11 mouse cellular contexts compared by ENCODE assay signal in genomic region chr3:20776128-20776963, GRCm38 (mm10).
DNase-seq lines count a peak whose midpoint lies in the region; ATAC-seq and TF ChIP-seq lines count a peak whose summit lies in the region.
"Had no signal": no experiment of that assay in that cellular context is flagged by ENCODE, and none has a peak within 500 bp of the region (broad histone marks: within the 10 kb centered on the region; RNA-seq: fewer than 3 reads in every experiment).

No protein-coding gene starts in this region.

- TF ChIP-seq CTCF in gastrocnemius, adult 2 months (IDR thresholded peaks at IDR 0.05), result no peak

- H3K4me3 ChIP-seq in hindbrain, embryonic 11.5 days (ENCODE audit: low read depth, low read length), result no peak overlapping the region
- H3K4me3 ChIP-seq in hindbrain, embryonic 10.5 days, result no peak overlapping the region
- H3K4me3 ChIP-seq in hindbrain, embryonic 12.5 days, result no peak overlapping the region
- H3K4me3 ChIP-seq in gastrocnemius, adult 2 months, result no peak overlapping the region

- H3K27me3 ChIP-seq in hindbrain, embryonic 11.5 days (ENCODE audit: control insufficient read depth, insufficient read depth, low read length), result no peaks in the 10 kb centered on the region
- H3K27me3 ChIP-seq in hindbrain, embryonic 10.5 days (ENCODE audit: insufficient read depth, poor library complexity, severe bottlenecking), result no peaks in the 10 kb centered on the region
- no peaks in the 10 kb centered on the region for H3K27me3 ChIP-seq in hindbrain, embryonic 12.5 days

- H3K4me1 ChIP-seq in hindbrain, embryonic 11.5 days (replicated peaks; ENCODE audit: control insufficient read depth, insufficient read depth, low read length), result no peaks in the 10 kb centered on the region
- H3K4me1 ChIP-seq in hindbrain, embryonic 10.5 days (replicated peaks), result no peaks in the 10 kb centered on the region
- H3K4me1 ChIP-seq in hindbrain, embryonic 12.5 days, result no peaks in the 10 kb centered on the region

- no peak overlapping the region for H3K27ac ChIP-seq in hindbrain, embryonic 11.5 days (ENCODE audit: low read depth, low read length)
- H3K27ac ChIP-seq in hindbrain, embryonic 10.5 days, result no peak overlapping the region
- no peak overlapping the region; the same call in 1 of the 2 replicates for H3K27ac ChIP-seq in hindbrain, embryonic 12.5 days
- no peak overlapping the region for H3K27ac ChIP-seq in gastrocnemius, adult 2 months
- H3K27ac ChIP-seq: liver, embryonic 14.5 days had no signal

- peak; percentile 3 for DNase-seq in hindbrain, embryonic 11.5 days (ENCODE audit: low spot score)
- no peak for DNase-seq in hindbrain, embryonic 10.5 days (ENCODE audit: low spot score)
- DNase-seq in left cerebral cortex, postnatal 36 days (ENCODE audit: low spot score in 2 of 2), result peak; percentile 19 to 39
- peak; percentile 46 to 82 for DNase-seq in right cerebral cortex, postnatal 10 days (ENCODE audit: low spot score in 2 of 2)
- no peak for DNase-seq in heart, adult 8-10 months (ENCODE audit: low spot score)
- DNase-seq in lung, postnatal 4 days, result no peak
- no peak for DNase-seq in gastrocnemius, adult 2 months
- DNase-seq: heart, postnatal 10 days; thymus, adult 18-20 months had no signal

- no peaks in the 10 kb centered on the region for H3K36me3 ChIP-seq in hindbrain, embryonic 11.5 days (ENCODE audit: control insufficient read depth, insufficient read depth, low read length)
- H3K36me3 ChIP-seq in hindbrain, embryonic 10.5 days, result no peaks in the 10 kb centered on the region
- no peaks in the 10 kb centered on the region for H3K36me3 ChIP-seq in hindbrain, embryonic 12.5 days

- H3K9me3 ChIP-seq in hindbrain, embryonic 11.5 days (ENCODE audit: control insufficient read depth, low read length), result no peaks in the 10 kb centered on the region
- no peaks in the 10 kb centered on the region for H3K9me3 ChIP-seq in hindbrain, embryonic 10.5 days
- no peaks in the 10 kb centered on the region for H3K9me3 ChIP-seq in hindbrain, embryonic 12.5 days (replicated peaks)

- H3K4me2 ChIP-seq in hindbrain, embryonic 11.5 days (replicated peaks; ENCODE audit: low read depth, low read length), result no peak overlapping the region
- no peak overlapping the region for H3K4me2 ChIP-seq in hindbrain, embryonic 12.5 days (replicated peaks)

- intact Hi-C loops in left cerebral cortex, postnatal 36 days (cut with DNase I), result loop anchor here (5.0 kb wide), 1 partner anchor 36 kb away; no protein-coding TSS in a partner anchor
- intact Hi-C loops in gastrocnemius, adult 2 months (cut with DNase I), result no loop called here

- H3K9ac ChIP-seq in hindbrain, embryonic 11.5 days (ENCODE audit: low read depth, low read length), result no peak overlapping the region
- no peak overlapping the region for H3K9ac ChIP-seq in hindbrain, embryonic 12.5 days
- H3K9ac ChIP-seq: liver, embryonic 14.5 days had no signal

- 79% methylated on average over 4 of the region's 4 CpGs for WGBS in hindbrain, embryonic 11.5 days
- WGBS in hindbrain, embryonic 10.5 days, result 86% methylated on average over 4 of the region's 4 CpGs
- 58% methylated on average over 4 of the region's 4 CpGs for WGBS in hindbrain, embryonic 12.5 days

- peak; percentile 66 for ATAC-seq in hindbrain, embryonic 11.5 days (ENCODE audit: low FRiP score)
- ATAC-seq in hindbrain, embryonic 12.5 days (ENCODE audit: low FRiP score), result peak; percentile 85

Comparison
In these comparisons a context has a peak if more than half of its experiments do, and no peak if none do; other contexts are left out.
1. DNase-seq: peak in hindbrain, embryonic 11.5 days (single experiment), left cerebral cortex, postnatal 36 days (2 of 2) and right cerebral cortex, postnatal 10 days (2 of 2); none in hindbrain, embryonic 10.5 days (single experiment), heart, adult 8-10 months (single experiment), lung, postnatal 4 days (0 of 2) and gastrocnemius, adult 2 months (single experiment).